Mouse (Mus musculus) adrenal gland, postnatal 0 days (tissue): ENCODE measurements around the gene Gm3411. TPM values are rescaled to one million over a fixed set of nuclear protein-coding genes. Genes with fewer than 3 reads are reported as not detected.

Experiments
- polyA plus RNA-seq: library from polyadenylated mRNA; unstranded; fragments of >200 nt; fragmentation: Nextera tagmentation; extraction: Ambion mirVana; gene quantifications from 2 replicates; pipeline ENCODE4 v1.2.1, GENCODE M21; 2015

Gm3411 gene
- polyA plus RNA-seq: 0.26 and 1.2 TPM in 2 replicates

GRCm38 (mm10) chr14:6286931-6287715, at the start of gene Gm3411:
Gm3411 (minus strand) TSS chr14:6287250.

DNA sequence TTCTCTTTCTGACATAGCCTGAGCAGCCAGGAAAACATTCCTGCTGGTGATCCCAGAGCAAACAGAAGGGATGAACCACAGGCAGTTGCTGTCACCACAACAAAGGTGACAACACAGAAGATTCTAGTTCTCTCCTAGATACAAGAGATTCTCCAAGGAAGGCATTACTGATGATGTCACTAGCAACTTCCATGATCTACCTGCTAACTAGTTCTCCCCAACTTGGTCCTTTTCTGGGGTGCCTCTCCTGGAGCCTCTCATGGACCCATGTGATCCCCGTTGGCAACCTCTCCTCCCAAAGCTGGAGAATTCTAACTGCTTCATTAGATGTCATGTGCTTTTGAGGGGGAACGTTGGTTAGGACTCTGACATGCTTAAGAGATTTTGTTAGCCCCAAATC, 17.7 kb upstream of the Gm3411 start, which contains the start of gene Gm21103:
TSS of gene Gm21103 (minus strand) at position 101 of the 400 bp plus-strand sequence.

DNA sequence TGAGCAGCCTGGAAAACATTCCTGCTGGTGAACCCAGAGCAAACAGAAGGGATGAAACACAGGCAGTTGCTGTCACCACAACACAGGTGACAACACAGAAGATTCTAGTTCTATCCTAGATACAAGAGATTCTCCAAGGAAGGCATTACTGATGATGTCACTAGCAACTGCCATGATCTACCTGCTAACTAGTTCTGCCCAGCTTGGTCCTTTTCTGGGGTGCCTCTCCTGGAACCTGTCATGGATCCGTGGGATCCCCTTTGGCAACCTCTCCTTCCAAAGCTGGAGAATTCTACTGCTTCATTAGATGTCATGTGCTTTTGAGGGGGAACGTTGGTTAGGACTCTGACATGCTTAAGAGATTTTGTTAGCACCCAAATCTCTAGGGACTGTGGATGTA, 67.9 kb downstream of the Gm3411 start, which contains the start of gene Gm21560:
TSS of gene Gm21560 (minus strand) at position 101 of the 400 bp plus-strand sequence.

Other genes starting within 250 kb of the Gm3411 start
- gene Gm6337, start 229.0 kb downstream of the Gm3411 start, polyA plus RNA-seq: not detected in 2 replicates
- 0.11 and 0.60 TPM in 2 replicates for gene Gm8206, start 193.3 kb downstream of the Gm3411 start, polyA plus RNA-seq
- 0.36 and 0.69 TPM in 2 replicates for gene Gm3468, start 178.6 kb downstream of the Gm3411 start, polyA plus RNA-seq
- gene Gm3476, start 161.4 kb downstream of the Gm3411 start, polyA plus RNA-seq: not detected in 2 replicates
- gene Gm21560, start 68.0 kb downstream of the Gm3411 start, polyA plus RNA-seq: not detected in 2 replicates
- not detected in 2 replicates for gene Gm21103, start 17.6 kb upstream of the Gm3411 start, polyA plus RNA-seq
- gene Gm3618, start 56.4 kb upstream of the Gm3411 start, polyA plus RNA-seq: not detected in 2 replicates
- not detected in 2 replicates for gene Gm16440, start 103.1 kb upstream of the Gm3411 start, polyA plus RNA-seq
- gene Gm3591, start 125.2 kb upstream of the Gm3411 start, polyA plus RNA-seq: 0.37 TPM in 1 of 2 replicates, not detected in the other
- gene Gm3594, start 157.4 kb upstream of the Gm3411 start, polyA plus RNA-seq: not detected in 2 replicates